Mouse (Mus musculus) liver, embryonic 13.5 days (tissue): ENCODE measurements around the gene Fam169a. TPM values are rescaled to one million over a fixed set of nuclear protein-coding genes. Genes with fewer than 3 reads are reported as not detected.

Experiments used
- polyA plus RNA-seq: library from polyadenylated mRNA; unstranded; fragments of >200 nt; fragmentation: Nextera tagmentation; extraction: Ambion mirVana; gene quantifications from 2 replicates; pipeline ENCODE4 v1.2.1, GENCODE M21; 2015

Fam169a gene
- polyA plus RNA-seq, 1 experiment from 2014 or later: 2.1 TPM

Other genes with a start within 250 kb of the Fam169a start
- gene Gcnt4, start 142.6 kb upstream of the Fam169a start, polyA plus RNA-seq: 0.54 and 0.88 TPM in 2 replicates
- not detected in 2 replicates for gene 1700029F12Rik, start 32.9 kb upstream of the Fam169a start, polyA plus RNA-seq
- gene Gm6169, start 32.0 kb downstream of the Fam169a start, polyA plus RNA-seq: 0.79 and 0.97 TPM in 2 replicates
- 21.4 and 24.6 TPM in 2 replicates for gene Gfm2, start 70.7 kb downstream of the Fam169a start, polyA plus RNA-seq
- 38.2 and 43.6 TPM in 2 replicates for gene Nsa2, start 70.7 kb downstream of the Fam169a start, polyA plus RNA-seq
- 16.0 and 20.4 TPM in 2 replicates for gene Hexb, start 131.1 kb downstream of the Fam169a start, polyA plus RNA-seq
- gene Enc1, start 173.8 kb downstream of the Fam169a start, polyA plus RNA-seq: 0.75 and 0.81 TPM in 2 replicates